Mouse (Mus musculus): ENCODE results near the gene Hyls1.
A peak's percentile ranks its signal among the peaks of the same experiment; 100 is the strongest.
"Not testable (repeated sequence)": the region's sequence is repeated elsewhere in the genome, so short reads cannot be mapped to it uniquely, and the experiment has no call there.

Hyls1 gene

GRCm38 (mm10) chr9:35569571-35570534, at the start of gene Hyls1, which contains the start of gene Pate2:
Gene Hyls1, minus strand, starts transcription at chr9:35570398.
Gene Pate2, plus strand, starts transcription at chr9:35570284.
- peak; percentile 99 for DNase-seq (ENCODE audit: inconsistent ontology term)

- not testable (repeated sequence) for DNase-seq (ENCODE audit: inconsistent ontology term)
Observed at GRCm38 (mm10) chr9:35616784-35617183, 46.6 kb upstream of the Hyls1 start.

GRCm38 (mm10) chr9:35614005-35614404, 43.8 kb upstream of the Hyls1 start:
- DNase-seq (ENCODE audit: inconsistent ontology term), result no peak

GRCm38 (mm10) chr9:35611841-35612240, 41.6 kb upstream of the Hyls1 start, which contains the start of gene Pate4:
Gene Pate4, minus strand, starts transcription at chr9:35611941.
- no peak for DNase-seq (ENCODE audit: inconsistent ontology term)

DNA sequence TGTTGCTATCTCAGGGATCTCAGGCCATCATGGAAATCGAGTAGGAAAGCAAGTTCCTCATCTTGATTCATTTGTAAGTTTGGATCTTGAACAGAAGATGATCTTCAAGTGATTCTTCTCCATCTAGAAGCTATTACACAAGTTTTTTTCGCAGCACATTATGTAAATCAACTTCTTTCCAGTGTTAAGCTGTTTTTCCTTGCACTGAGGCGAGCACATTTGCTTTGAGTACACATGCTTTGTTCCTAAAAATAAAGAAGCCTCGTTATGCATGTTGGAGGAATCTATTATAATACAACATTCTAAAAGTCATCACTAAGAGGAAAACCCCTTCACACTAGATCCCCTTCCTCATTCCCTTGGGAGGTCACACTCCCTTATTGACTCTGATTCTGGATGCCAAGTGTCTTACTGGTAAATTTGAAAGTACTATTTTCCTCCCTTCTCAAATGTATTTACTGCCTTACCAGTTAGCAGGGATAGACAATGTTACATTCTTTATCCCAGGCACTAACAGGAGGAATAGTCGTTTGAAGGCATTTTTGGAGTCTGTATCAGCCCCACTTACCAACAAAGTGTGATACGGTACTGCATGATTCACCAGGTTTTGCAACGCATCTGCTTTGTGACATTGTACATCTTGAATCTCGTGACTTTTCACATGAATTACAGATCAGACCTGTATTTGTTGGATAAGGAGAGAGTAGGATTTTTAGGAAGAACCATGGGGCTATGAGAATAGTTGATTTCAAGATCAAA, 37.6 kb upstream of the Hyls1 start:
- DNase-seq (ENCODE audit: inconsistent ontology term), result no peak

DNA sequence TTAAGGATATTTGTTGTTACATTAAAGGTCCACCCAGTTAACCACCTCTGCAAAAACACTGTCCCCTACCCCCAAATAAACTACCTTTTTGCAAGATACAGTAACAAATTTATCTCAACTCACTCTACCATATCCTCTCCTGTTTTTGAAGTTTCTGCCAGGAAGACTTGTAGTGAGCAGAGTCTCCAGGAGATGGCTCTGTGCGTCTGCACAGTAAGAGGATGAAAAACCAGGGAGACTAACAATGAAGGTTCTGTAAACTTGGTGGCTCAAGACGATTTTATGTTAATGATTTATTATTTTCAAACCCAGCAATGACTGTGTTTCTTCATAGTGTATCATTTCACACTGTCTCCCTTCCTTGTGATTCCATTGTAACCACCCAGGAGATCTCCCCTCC, 22.7 kb upstream of the Hyls1 start:
- peak; percentile 29 for DNase-seq (ENCODE audit: inconsistent ontology term)

DNA sequence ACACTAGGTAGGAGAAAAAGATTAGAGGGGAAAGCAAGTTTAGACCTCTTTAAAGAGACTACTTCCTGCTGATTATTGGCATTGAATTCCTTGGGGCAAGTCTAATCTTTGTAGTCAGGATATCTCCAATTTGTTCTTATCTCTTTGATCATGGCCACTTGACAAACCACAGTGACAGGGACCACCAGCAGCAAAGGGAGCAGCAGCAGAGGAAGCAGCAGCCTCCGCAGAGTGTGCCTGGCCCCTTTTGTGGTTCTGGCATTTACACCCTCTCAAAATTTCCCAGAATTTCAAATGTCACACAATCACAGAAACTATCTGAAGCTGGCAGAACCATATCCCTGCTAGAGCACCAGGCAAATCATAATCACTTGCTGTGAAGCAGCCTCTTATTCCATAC, 17.5 kb upstream of the Hyls1 start:
- no peak for DNase-seq (ENCODE audit: inconsistent ontology term)

DNA sequence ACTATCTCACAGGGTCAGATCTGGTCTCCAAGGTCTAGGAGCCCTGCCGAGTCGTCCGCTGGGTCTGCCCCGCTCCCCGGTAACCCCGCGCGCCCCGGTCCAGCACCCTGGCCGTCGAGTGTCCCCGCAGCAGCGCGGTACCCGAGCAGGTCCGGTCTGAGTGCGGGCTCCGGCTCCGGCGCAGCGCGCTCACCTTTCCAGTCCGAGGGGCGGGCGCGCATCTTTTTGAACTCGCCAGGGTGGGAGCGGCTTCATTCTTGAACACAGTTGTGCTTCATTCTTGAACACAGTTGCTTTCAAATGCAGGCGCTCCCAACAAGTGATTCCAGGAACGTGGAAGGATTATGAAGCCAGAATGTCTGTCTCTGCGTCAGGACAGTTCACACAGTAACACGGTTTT, 4.2 kb upstream of the Hyls1 start:
- DNase-seq (ENCODE audit: inconsistent ontology term), result no peak

DNA sequence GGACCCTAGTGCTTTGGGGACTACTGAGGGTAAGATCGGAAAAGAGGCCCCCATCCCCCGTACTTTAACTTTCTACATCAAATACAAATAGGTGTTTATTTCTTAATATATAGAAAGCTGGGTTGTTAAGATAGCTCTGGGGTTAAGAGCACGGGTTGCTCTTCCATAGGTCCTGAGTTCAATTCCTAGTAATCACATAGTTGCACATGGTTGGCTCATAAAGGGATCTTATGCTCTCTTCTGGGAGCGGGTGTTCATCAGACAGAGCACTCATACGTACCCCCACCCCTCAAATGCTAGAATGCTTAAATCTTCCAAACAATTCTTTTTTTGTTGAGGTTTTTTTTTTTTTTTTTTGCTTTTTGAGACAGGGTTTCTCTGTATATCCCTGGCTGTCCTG, 465 bp upstream of the Hyls1 start:
- no peak for DNase-seq (ENCODE audit: inconsistent ontology term)

DNA sequence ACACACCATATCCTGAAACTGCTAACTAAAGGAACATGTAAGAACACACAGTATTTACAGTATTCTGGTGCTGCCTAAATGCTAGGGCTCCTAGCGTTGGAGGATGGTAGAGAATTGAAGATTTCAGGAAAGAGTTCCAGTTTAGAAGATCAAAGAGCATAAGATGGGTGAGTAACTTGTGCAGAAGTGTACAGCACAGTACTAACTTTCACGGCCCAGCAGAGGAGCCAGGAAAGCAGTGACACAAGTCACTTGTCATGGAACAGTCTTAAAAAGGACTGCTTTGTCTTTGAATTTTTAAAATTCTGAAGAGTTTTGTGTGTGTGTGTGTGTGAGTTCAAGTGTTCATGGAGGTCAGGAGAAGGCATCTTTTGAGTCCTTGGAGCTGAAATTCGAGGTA, 2.2 kb downstream of the Hyls1 start:
- no peak for DNase-seq (ENCODE audit: inconsistent ontology term)

DNA sequence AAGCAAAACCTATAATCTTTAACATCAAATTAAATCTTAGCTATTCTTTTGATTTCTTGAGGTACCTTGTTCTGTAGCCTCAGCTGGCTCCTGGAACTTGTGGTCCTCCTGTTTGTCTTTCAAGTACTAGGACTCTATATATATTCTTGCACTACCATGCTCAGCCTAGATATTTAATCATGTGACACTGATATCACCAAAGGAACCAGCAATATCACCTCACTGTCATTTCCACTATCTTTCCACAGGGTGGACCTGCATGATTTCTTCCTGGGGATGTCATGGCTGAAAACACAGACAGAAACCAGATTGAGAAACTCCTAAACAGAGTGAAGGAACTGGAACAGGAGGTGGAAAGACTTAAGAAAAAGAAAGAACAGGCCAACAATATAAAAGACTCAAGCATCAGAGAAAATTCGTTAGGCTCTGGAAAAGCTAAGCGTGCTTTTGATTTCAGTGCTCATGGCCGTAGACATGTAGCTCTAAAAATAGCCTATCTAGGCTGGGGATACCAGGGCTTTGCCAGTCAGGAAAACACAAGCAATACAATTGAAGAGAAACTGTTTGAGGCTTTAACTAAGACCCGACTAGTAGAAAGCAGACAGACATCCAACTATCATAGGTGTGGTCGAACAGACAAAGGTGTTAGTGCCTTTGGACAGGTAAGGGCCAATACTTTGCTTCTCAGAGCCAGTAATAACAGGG, 5.5 kb downstream of the Hyls1 start:
- DNase-seq (ENCODE audit: inconsistent ontology term), result no peak

DNA sequence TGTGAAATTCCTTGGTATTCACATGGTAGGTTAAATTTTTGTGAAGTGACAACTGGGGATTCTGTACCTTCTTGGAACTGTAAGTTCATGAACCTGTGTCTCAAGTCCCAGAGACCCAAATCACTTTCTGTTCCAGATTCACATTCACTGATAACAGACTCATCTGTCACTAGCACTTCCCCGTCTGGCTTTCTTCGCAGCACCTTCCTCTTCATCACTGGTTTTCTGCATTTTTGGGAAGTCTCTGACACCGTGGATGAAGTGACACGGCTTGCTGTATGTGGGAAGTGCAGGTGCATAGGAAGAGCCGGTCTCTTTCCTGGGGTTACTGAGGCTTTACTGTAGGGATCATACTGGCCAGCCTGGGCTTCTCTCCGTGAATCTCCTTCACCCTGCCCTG, 8.6 kb downstream of the Hyls1 start:
- DNase-seq (ENCODE audit: inconsistent ontology term), result no peak

- DNase-seq (ENCODE audit: inconsistent ontology term), result no peak
Observed at GRCm38 (mm10) chr9:35561076-35561475, 9.1 kb downstream of the Hyls1 start.

- peak; percentile 69 for DNase-seq (ENCODE audit: inconsistent ontology term)
Observed at GRCm38 (mm10) chr9:35559009-35559890, 10.9 kb downstream of the Hyls1 start.

DNA sequence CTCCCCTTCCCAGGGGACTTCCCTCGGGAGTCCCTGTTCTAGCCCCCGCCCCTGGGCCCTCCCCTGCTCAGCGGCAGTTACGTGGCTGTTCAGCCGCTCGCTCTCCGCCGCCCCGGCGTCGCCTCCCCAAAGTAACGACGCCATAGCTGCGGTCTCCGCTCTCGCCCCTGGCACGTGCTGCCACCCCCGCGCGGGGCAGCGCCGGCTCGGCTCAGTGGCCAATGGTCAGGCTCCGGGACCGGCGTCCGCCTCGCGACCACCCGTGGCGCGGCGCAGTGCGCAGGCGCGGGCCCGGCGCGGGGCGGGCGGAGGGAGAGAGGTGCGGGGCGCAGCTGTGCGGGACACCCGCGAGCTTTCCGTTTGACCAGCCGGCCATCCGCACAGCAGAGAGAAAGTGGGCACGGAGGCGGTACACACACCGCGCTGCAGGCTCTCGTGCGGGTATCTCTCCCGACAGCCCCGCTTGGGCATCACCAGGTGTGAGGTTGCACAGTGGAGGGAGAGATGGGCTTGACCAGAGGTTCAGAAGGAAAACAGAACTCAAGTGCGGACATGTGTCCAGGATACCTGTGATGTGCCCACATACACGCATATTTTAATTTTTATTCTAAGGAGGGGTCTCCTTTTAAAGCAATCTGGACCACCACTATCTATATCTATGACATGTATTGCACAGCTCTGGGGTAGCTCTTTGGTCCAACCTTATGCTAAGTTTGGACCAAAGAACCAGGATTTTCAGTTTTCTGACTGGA, 11.8 kb downstream of the Hyls1 start, which contains the start of the genes Ddx25 and Pus3:
Gene Ddx25, minus strand, starts transcription at position 272 of the 752 bp plus-strand sequence.
Gene Pus3, plus strand, starts transcription at position 339 of the 752 bp plus-strand sequence.
- DNase-seq (ENCODE audit: inconsistent ontology term), result peak; percentile 72

DNA sequence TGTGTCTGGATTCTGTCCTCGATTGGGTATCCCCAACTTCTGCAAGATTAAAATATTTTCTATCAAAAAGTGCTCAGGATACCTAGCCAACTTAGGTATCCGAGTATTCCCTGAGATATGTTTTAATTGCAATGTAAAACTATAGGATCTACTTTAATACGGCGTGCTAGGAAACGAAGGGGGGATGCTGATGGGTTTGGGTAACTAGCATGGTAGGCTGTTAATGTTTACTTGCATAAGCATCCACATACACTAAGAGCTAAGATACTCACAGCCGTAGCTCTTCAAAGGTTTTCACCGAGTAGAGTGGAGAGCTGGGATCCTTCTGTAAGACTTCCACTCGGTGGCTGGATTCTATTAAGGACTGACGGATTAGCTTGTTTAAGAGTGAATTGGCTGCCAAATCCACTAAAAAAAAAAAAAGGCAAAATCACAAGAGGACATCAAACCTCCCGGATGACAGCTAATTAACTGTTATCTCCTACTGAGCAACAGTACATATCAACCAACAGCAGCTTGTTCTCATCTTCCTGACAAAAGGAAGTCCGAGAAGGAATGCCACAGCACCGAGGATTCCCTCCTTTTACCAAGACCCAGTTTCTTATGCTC, 13.6 kb downstream of the Hyls1 start:
- no peak for DNase-seq (ENCODE audit: inconsistent ontology term)

- no peak for DNase-seq (ENCODE audit: inconsistent ontology term)
Observed at GRCm38 (mm10) chr9:35548455-35548854, 21.7 kb downstream of the Hyls1 start.

GRCm38 (mm10) chr9:35546745-35547144, 23.5 kb downstream of the Hyls1 start:
- no peak for DNase-seq (ENCODE audit: inconsistent ontology term)

DNA sequence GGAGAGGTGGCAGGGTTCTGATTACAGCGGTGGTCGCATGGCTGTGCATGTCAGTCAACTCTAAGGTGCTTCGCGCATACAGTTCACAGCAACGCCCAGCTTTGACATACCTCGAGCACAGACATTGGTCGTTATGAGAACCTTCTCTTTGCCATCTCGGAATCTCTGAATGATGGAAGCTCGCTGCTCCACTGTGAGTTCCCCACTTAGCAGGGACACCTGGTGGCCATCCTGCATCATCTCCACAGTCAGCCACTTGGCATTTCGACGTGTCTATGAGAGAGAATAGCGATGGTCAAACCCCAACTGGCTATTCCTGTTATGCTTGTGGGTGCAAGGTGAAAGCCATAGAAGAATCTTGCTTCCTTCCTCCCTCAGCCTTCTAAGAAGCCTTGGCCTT, 24.5 kb downstream of the Hyls1 start:
- no peak for DNase-seq (ENCODE audit: inconsistent ontology term)

- no peak for DNase-seq (ENCODE audit: inconsistent ontology term)
Observed at GRCm38 (mm10) chr9:35544666-35545065, 25.5 kb downstream of the Hyls1 start.
